In genomic region chr14:105624387-105624786, GRCm38 (mm10) we compare ENCODE assay signal across 24 mouse cellular contexts.
A peak's percentile ranks its signal among the peaks of the same experiment; 100 is the strongest.
DNase-seq lines count a peak whose midpoint lies in the region; ATAC-seq and TF ChIP-seq lines count a peak whose summit lies in the region.
"Had no signal": no experiment of that assay in that cellular context is flagged by ENCODE, and none has a peak within 500 bp of the region (broad histone marks: within the 10 kb centered on the region; RNA-seq: fewer than 3 reads in every experiment).

No protein-coding gene starts in this region.

- no peak overlapping the region for H3K4me3 ChIP-seq in layer of hippocampus, adult 2 months
- H3K4me3 ChIP-seq: embryonic facial prominence, embryonic 13.5 days; embryonic facial prominence, embryonic 15.5 days; erythroblast, embryonic 14.5 days; forebrain, embryonic 13.5 days; forebrain, embryonic 15.5 days had no signal

- no peak for TF ChIP-seq POLR2A in brain, embryonic 14.5 days (IDR thresholded peaks at IDR 0.05; ENCODE audit: borderline replicate concordance, extremely low read depth, insufficient read depth, insufficient read length, poor library complexity, severe bottlenecking)

- no peak for TF ChIP-seq CTCF in layer of hippocampus, adult 2 months (conservative IDR thresholded peaks at IDR 0.05)
- no peak for TF ChIP-seq CTCF in brain, embryonic 14.5 days (IDR thresholded peaks at IDR 0.05; ENCODE audit: borderline replicate concordance, extremely low read depth, insufficient read depth, insufficient read length)

- no peak for DNase-seq in layer of hippocampus, adult 2 months (ENCODE audit: low spot score in 2 of 2)
- DNase-seq in layer of hippocampus, postnatal 14 days (ENCODE audit: low spot score in 2 of 2): no peak
- peak; percentile 23 for DNase-seq in Muller cell, postnatal 12 days (ENCODE audit: inconsistent ontology term)
- peak; percentile 24 for DNase-seq in brain, embryonic 14.5 days (ENCODE audit: low read depth)
- no peak for DNase-seq in heart, adult 18-20 months
- DNase-seq: adrenal gland, adult 8-10 months; adrenal gland, postnatal 14 days; adrenal gland, postnatal 36 days; cerebellum, adult 11 months; cerebellum, adult 18-20 months; cerebellum, adult 8-10 months; cerebellum, adult 9-11 months; cerebellum, postnatal 14 days; cerebellum, postnatal 36 days; embryo, embryonic 11 days; forebrain, postnatal 0 days had no signal

- H3K27ac ChIP-seq in layer of hippocampus, adult 2 months: peak overlapping the region; percentile 33
- H3K27ac ChIP-seq: embryonic facial prominence, embryonic 13.5 days; embryonic facial prominence, embryonic 15.5 days; forebrain, embryonic 13.5 days; forebrain, embryonic 15.5 days had no signal

- ATAC-seq in erythroid progenitor cell, adult 5-6 weeks (replicated peaks; ENCODE audit: low FRiP score, poor library complexity, severe bottlenecking): no peak
- ATAC-seq: activated CD4-positive, CD25-positive, alpha-beta regulatory T cell, adult 4 months; forebrain, embryonic 13.5 days; forebrain, embryonic 15.5 days; forebrain, postnatal 0 days; Patski had no signal

Comparison
In these comparisons a context has a peak if more than half of its experiments do, and no peak if none do; other contexts are left out.
1. DNase-seq: peak in Muller cell, postnatal 12 days (single experiment) and brain, embryonic 14.5 days (single experiment); none in layer of hippocampus, adult 2 months (0 of 2), layer of hippocampus, postnatal 14 days (0 of 2) and heart, adult 18-20 months (0 of 2).